Mouse (Mus musculus): Measurements from ENCODE around the gene Stpg2.

DNA sequence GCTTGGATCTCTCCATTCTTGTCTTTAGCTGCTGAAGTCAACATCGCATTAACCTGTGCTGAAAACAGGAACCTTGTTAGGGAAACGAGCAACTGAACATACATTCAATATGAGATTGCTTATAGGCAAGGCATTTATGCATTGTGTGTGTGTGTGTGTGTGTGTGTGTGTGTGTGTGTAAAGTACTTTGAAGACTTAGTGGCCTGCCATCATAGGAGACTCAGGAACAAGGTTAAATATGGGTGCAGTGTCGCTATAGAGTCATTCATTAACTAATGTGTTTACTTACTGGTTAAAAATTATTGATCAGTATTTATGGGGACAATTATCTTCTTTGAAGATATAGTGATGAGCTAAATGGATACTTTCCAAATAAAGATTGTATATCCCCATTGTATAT is 199.2 kb downstream of the Stpg2 start:
- no peak for TF ChIP-seq ZKSCAN1 (IDR thresholded peaks at IDR 0.05; ENCODE audit: borderline replicate concordance, low read depth, low read length)
- no peak for TF ChIP-seq CTCF (conservative IDR thresholded peaks at IDR 0.05 in 1 of 2, IDR thresholded peaks at IDR 0.05 in 1 of 2; ENCODE audit: low read depth in 2 of 2, low read length in 2 of 2)
- no peak for TF ChIP-seq NRF1 (IDR thresholded peaks at IDR 0.05; ENCODE audit: low read depth, low read length)
- no peak for TF ChIP-seq POLR2A (IDR thresholded peaks at IDR 0.05; ENCODE audit: low read depth, low read length)
- no peak for TF ChIP-seq E2F4 (IDR thresholded peaks at IDR 0.05; ENCODE audit: insufficient replicate concordance, low read depth, low read length)
- TF ChIP-seq SIN3A (IDR thresholded peaks at IDR 0.05; ENCODE audit: low read length): no peak
- no peak for TF ChIP-seq EP300 (IDR thresholded peaks at IDR 0.05; ENCODE audit: low read length)
- no peak for TF ChIP-seq MAX (IDR thresholded peaks at IDR 0.05; ENCODE audit: low read length)
- no peak for TF ChIP-seq TCF12 (IDR thresholded peaks at IDR 0.05; ENCODE audit: low read depth, low read length)
- no peak for TF ChIP-seq TBP (conservative IDR thresholded peaks at IDR 0.05; ENCODE audit: low read depth, low read length)
- no peak for TF ChIP-seq RCOR1 (conservative IDR thresholded peaks at IDR 0.05; ENCODE audit: low read depth, low read length)
- TF ChIP-seq ETS1 (conservative IDR thresholded peaks at IDR 0.05; ENCODE audit: low read depth, low read length): no peak
- TF ChIP-seq NELFE (IDR thresholded peaks at IDR 0.05; ENCODE audit: low read depth, low read length): no peak
